ENCODE assay signal across 8 mouse cellular contexts in the genomic region with DNA sequence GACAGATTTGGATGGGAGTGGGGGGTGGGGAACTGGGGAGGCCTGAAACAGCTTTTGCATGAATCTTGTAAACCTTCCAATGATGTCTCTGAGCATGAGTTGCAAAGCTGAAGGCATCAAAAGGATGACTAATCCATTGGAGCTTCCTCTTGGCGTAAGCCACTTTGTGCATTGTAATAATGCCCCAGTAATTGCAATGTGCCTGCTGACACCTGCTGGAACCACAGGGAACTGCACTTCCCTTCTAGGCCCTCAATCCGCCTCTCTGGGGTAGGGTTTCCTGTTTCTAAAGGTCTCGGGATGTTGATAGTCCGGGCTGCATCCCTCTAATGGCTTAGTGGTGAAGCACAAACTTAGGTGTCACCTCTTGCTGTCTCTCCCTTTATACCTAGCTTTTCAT. TPM values are rescaled to one million over a fixed set of nuclear protein-coding genes. Genes with fewer than 3 reads are reported as not detected.
DNase-seq lines count a peak whose midpoint lies in the region; ATAC-seq and TF ChIP-seq lines count a peak whose summit lies in the region.

No protein-coding gene starts in this region.

- H3K36me3 ChIP-seq in ES-E14 (ENCODE audit: control insufficient read depth, insufficient read depth, low read length, poor library complexity, severe bottlenecking), result no peaks in the 10 kb centered on the region
- no peaks in the 10 kb centered on the region for H3K36me3 ChIP-seq in neural tube, embryonic 15.5 days

- H3K9me3 ChIP-seq in ES-E14 (ENCODE audit: control insufficient read depth, insufficient read depth, low read depth, low read length), result no peaks in the 10 kb centered on the region
- H3K9me3 ChIP-seq in neural tube, embryonic 15.5 days (replicated peaks), result no peaks in the 10 kb centered on the region

- peak; percentile 34 for DNase-seq in kidney, adult 18-20 months
- DNase-seq in kidney, postnatal 14 days, result no peak
- DNase-seq in ES-E14 (ENCODE audit: low read depth, low spot score), result peak; percentile 55
- DNase-seq in spleen, adult 12 weeks (ENCODE audit: low spot score), result peak; percentile 19
- no peak for DNase-seq in layer of hippocampus, postnatal 25 days (ENCODE audit: extremely low spot score in 1 of 2, low spot score in 1 of 2)
- DNase-seq in cerebellum, adult 9-10 months, result no peak

- 83% methylated on average over 4 of the region's 4 CpGs for WGBS in neural tube, embryonic 15.5 days

- in situ Hi-C loops in ES-E14 (cut with MboI; ENCODE audit: low sequenced_read_pairs in 2 of 2, unreplicated experiment in 2 of 2), result no loop called here

- no peak overlapping the region for H3K27ac ChIP-seq in ES-E14 (ENCODE audit: insufficient read depth, low read depth, low read length, poor library complexity, severe bottlenecking)
- no peak overlapping the region for H3K27ac ChIP-seq in neural tube, embryonic 15.5 days (replicated peaks)

- peaks cover 0 to 4% of the 10 kb centered on the region in 2 experiments; a peak in 1 of 4 replicates for H3K4me1 ChIP-seq in ES-E14 (ENCODE audit: control insufficient read depth in 2 of 2, insufficient read depth in 2 of 2, low read length in 2 of 2, poor library complexity in 1 of 2)
- H3K4me1 ChIP-seq in neural tube, embryonic 15.5 days, result no peaks in the 10 kb centered on the region

- H3K9ac ChIP-seq in ES-E14 (ENCODE audit: insufficient read depth, low read depth, low read length, poor library complexity, severe bottlenecking), result no peak overlapping the region
- no peak overlapping the region for H3K9ac ChIP-seq in neural tube, embryonic 15.5 days (replicated peaks)

- H3K4me2 ChIP-seq in neural tube, embryonic 15.5 days, result no peak overlapping the region

- no peak overlapping the region for H3K4me3 ChIP-seq in ES-E14 (ENCODE audit: insufficient read depth in 1 of 2, low read depth in 1 of 2, low read length in 2 of 2, poor library complexity in 1 of 2, severe bottlenecking in 1 of 2)
- H3K4me3 ChIP-seq in neural tube, embryonic 15.5 days (replicated peaks), result no peak overlapping the region

- H3K27me3 ChIP-seq in neural tube, embryonic 15.5 days (replicated peaks), result no peaks in the 10 kb centered on the region

- peak; percentile 55 to 86; a peak in 3 of 4 replicates for ATAC-seq in hematopoietic stem cell, adult 5-6 weeks (replicated peaks in 1 of 2; ENCODE audit: insufficient read depth in 1 of 2, low FRiP score in 2 of 2, low TSS enrichment in 1 of 2, low read depth in 1 of 2, poor library complexity in 2 of 2, severe bottlenecking in 2 of 2)
- no peak for ATAC-seq in neural tube, embryonic 15.5 days (ENCODE audit: low FRiP score)

TF ChIP-seq in ES-E14, 5 proteins besides CTCF, POLR2A, EP300 and RAD21:
- TF ChIP-seq MAFK (IDR thresholded peaks at IDR 0.05; ENCODE audit: insufficient read depth, low read depth, low read length) (0 out of 2 replicates have a peak, but pooled peaks have one; percentile 15), ZC3H11A (IDR thresholded peaks at IDR 0.05; ENCODE audit: borderline replicate concordance, low read depth, low read length) (0 out of 2 replicates have a peak, but pooled peaks have one; percentile 29), HCFC1 (IDR thresholded peaks at IDR 0.05; ENCODE audit: borderline replicate concordance, insufficient read depth, low read length) (no peak)
TF ChIP-seq in ES-E14: peak in this region for 2.

RNA-seq across cellular contexts. Expression of a gene that starts 52.3 kb away (rescaled TPM):
- 18.4 and 29.2 TPM in 2 replicates for total RNA-seq in ES-E14 (2012; rRNA removed)
- total RNA-seq in hematopoietic stem cell, adult 5-6 weeks (2017), result 20.1 and 34.4 TPM in 2 replicates
- total RNA-seq in layer of hippocampus, postnatal 25 days (2021), result 100 to 1,000 TPM; 109 to 127 TPM
- polyA plus RNA-seq in neural tube, embryonic 15.5 days (2015; fragmentation: Nextera tagmentation; extraction: Ambion mirVana), result 16.7 and 19.3 TPM in 2 replicates

Comparison
In these comparisons a context has a peak if more than half of its experiments do, and no peak if none do; other contexts are left out.
1. DNase-seq: peak in kidney, adult 18-20 months (single experiment), ES-E14 (single experiment) and spleen, adult 12 weeks (single experiment); none in kidney, postnatal 14 days (single experiment), layer of hippocampus, postnatal 25 days (0 of 2) and cerebellum, adult 9-10 months (single experiment).